In genomic region chr17:24811211-24811610, GRCm38 (mm10) we compare ENCODE assay signal across 22 mouse cellular contexts. TPM values are rescaled to one million over a fixed set of nuclear protein-coding genes. Genes with fewer than 3 reads are reported as not detected.
"Had no signal": no experiment of that assay in that cellular context is flagged by ENCODE, and none has a peak within 500 bp of the region (broad histone marks: within the 10 kb centered on the region; RNA-seq: fewer than 3 reads in every experiment).

No protein-coding gene starts in this region.

- H3K9me3 ChIP-seq: lung, embryonic 15.5 days; megakaryocyte, embryonic 14.5 days; midbrain, embryonic 13.5 days; midbrain, embryonic 15.5 days; neural tube, embryonic 12.5 days; stomach, embryonic 15.5 days had no signal

- H3K27ac ChIP-seq: lung, embryonic 15.5 days; macrophage; midbrain, embryonic 13.5 days; midbrain, embryonic 15.5 days; neural tube, embryonic 12.5 days; stomach, embryonic 15.5 days had no signal

- H3K4me2 ChIP-seq: lung, embryonic 15.5 days; midbrain, embryonic 11.5 days; midbrain, embryonic 13.5 days; midbrain, embryonic 15.5 days; neural tube, embryonic 12.5 days; stomach, embryonic 15.5 days had no signal

- H3K4me1 ChIP-seq: lung, embryonic 15.5 days; midbrain, embryonic 13.5 days; midbrain, embryonic 15.5 days; neural tube, embryonic 12.5 days; stomach, embryonic 15.5 days had no signal

- ATAC-seq: lung, postnatal 0 days; midbrain, embryonic 13.5 days; midbrain, embryonic 15.5 days had no signal

- DNase-seq: lung, adult 2 months; lung, postnatal 14 days; lung, postnatal 36 days; right cerebral cortex, postnatal 14 days; thymus, adult 18-20 months; thymus, postnatal 14 days; thymus, postnatal 36 days had no signal

- H3K9ac ChIP-seq: lung, embryonic 15.5 days; midbrain, embryonic 13.5 days; midbrain, embryonic 15.5 days; neural tube, embryonic 12.5 days; stomach, embryonic 15.5 days had no signal

- H3K4me3 ChIP-seq: lung, embryonic 15.5 days; megakaryocyte, embryonic 14.5 days; midbrain, embryonic 13.5 days; midbrain, embryonic 15.5 days; neural tube, embryonic 12.5 days; stomach, embryonic 15.5 days had no signal

- H3K36me3 ChIP-seq: lung, embryonic 15.5 days; midbrain, embryonic 13.5 days; midbrain, embryonic 15.5 days; neural tube, embryonic 12.5 days; stomach, embryonic 15.5 days had no signal

RNA-seq across cellular contexts. Expression of gene Meiob, which starts 7.1 kb away (rescaled TPM):
- total RNA-seq: megakaryocyte progenitor cell, adult 5-6 weeks; midbrain, postnatal 0 days; monocyte, adult 5-6 weeks; neutrophil, adult 5-6 weeks had no signal
- polyA plus RNA-seq: lung, adult 2 months; lung, embryonic 15.5 days; lung, postnatal 0 days; macrophage; midbrain, embryonic 11.5 days; midbrain, embryonic 13.5 days; midbrain, embryonic 15.5 days; neural tube, embryonic 12.5 days; neural tube, embryonic 14.5 days; spleen, adult 2 months had no signal

RNA-seq across cellular contexts. Expression of gene Igfals, which starts 54.6 kb away (rescaled TPM):
- total RNA-seq: megakaryocyte progenitor cell, adult 5-6 weeks; midbrain, postnatal 0 days; monocyte, adult 5-6 weeks; neutrophil, adult 5-6 weeks had no signal
- polyA plus RNA-seq: macrophage; midbrain, embryonic 13.5 days; neural tube, embryonic 14.5 days had no signal

RNA-seq across cellular contexts. Expression of gene Hs3st6, which starts 58.4 kb away (rescaled TPM):
- total RNA-seq: megakaryocyte progenitor cell, adult 5-6 weeks; monocyte, adult 5-6 weeks had no signal
- polyA plus RNA-seq: macrophage; neural tube, embryonic 14.5 days had no signal
